In the genomic region with DNA sequence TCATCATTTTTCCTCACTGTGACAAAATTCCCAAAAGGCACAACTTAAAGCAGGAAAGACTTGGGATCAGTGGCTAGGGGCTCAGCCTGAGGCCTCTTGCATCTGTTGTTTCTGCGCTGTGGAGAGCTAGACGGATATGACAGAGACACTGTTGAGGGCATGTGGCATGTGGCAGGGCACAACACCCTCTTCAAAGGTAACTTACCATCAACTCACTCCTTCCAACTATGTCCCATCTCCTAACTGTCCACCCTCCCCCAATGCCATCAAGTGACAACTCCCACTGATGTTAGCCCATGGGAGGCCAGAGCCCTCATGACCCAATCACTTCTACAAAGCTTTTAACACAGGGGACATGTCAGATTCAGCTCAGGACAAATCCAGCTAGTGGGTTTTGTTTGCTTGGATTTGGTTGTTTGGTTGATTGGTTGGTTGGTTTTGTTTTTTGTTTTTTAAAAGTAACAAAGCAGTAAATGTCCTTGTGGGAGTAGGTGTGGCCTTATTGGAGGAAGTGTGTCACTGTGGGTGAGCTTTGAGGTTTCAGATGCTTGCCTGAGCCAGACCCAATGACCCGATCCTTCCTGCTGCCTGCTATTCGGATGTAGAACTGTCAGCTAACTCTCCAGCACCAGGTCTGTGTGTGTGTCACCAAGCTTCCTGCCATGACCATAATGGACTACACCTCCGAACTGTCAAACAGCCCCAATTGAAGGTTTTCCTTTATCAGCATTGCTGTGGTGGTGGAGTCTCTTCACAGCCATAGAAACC, we compare ENCODE assay signal across 14 mouse cellular contexts. TPM values are rescaled to one million over a fixed set of nuclear protein-coding genes. Genes with fewer than 3 reads are reported as not detected.
A peak's percentile ranks its signal among the peaks of the same experiment; 100 is the strongest.
DNase-seq lines count a peak whose midpoint lies in the region.
"Had no signal": no experiment of that assay in that cellular context is flagged by ENCODE, and none has a peak within 500 bp of the region (broad histone marks: within the 10 kb centered on the region; RNA-seq: fewer than 3 reads in every experiment).

No protein-coding gene starts in this region.

- DNase-seq in heart, adult 11 months, result peak; percentile 87
- no peak for DNase-seq in heart, postnatal 10 days
- peak; percentile 10 for DNase-seq in c-Kit-positive CD71-negative TER-119-negative erythroid progenitor cells, embryonic 14.5 days (ENCODE audit: low read depth)
- peak; percentile 78 for DNase-seq in naive thymus-derived CD4-positive, alpha-beta T cell, adult 2 months (ENCODE audit: low read depth)
- peak; percentile 39 for DNase-seq in thymus, postnatal 14 days
- no peak for DNase-seq in adrenal gland, postnatal 14 days
- DNase-seq in kidney, adult 9 months, result no peak
- no peak for DNase-seq in urinary bladder, postnatal 14 days (ENCODE audit: low spot score)
- DNase-seq: cerebellum, adult 2 months; forebrain, postnatal 0 days; gastrocnemius, postnatal 25 days; liver; lung, postnatal 10 days; midbrain, embryonic 14.5 days had no signal

- intact Hi-C loops in heart, postnatal 10 days (cut with DNase I), result no loop called here

RNA-seq across cellular contexts. Expression of a gene that starts 53.2 kb away (rescaled TPM):
- 1 to 10 TPM in 1 of 2 experiments, under 1 TPM in 1; 0.60 to 1.1 TPM for total RNA-seq in heart, postnatal 10 days (2021)
- total RNA-seq in adrenal gland, postnatal 14 days (2021), result 10.4 and 27.0 TPM in 2 replicates

Comparison
In these comparisons a context has a peak if more than half of its experiments do, and no peak if none do; other contexts are left out.
1. DNase-seq: peak in heart, adult 11 months (single experiment), c-Kit-positive CD71-negative TER-119-negative erythroid progenitor cells, embryonic 14.5 days (single experiment), naive thymus-derived CD4-positive, alpha-beta T cell, adult 2 months (single experiment) and thymus, postnatal 14 days (single experiment); none in heart, postnatal 10 days (0 of 2), adrenal gland, postnatal 14 days (single experiment), kidney, adult 9 months (single experiment) and urinary bladder, postnatal 14 days (single experiment).